Mouse (Mus musculus): ENCODE measurements around the gene Timm9. TPM values are rescaled to one million over a fixed set of nuclear protein-coding genes. Genes with fewer than 3 reads are reported as not detected.

Timm9 gene
- polyA plus RNA-seq (2014; fragmentation: Nextera tagmentation; extraction: Ambion mirVana): 71.4 and 73.7 TPM in 2 replicates

GRCm38 (mm10) chr12:71136130-71136973 is at the start of gene Timm9, which contains the start of gene 2700049A03Rik:
Timm9 (minus strand) TSS chr12:71136684.
2700049A03Rik (plus strand) TSS chr12:71136848.
- ATAC-seq (ENCODE audit: low FRiP score) (peak; percentile 93), DNase-seq (ENCODE audit: low spot score, missing footprints) (peak; percentile 98)
- H3K9me3 ChIP-seq (ENCODE audit: control insufficient read depth, low read length): no peaks in the 10 kb centered on the region
- WGBS: under 1% methylated on average over 52 of the region's 52 CpGs
- H3K36me3 ChIP-seq (ENCODE audit: control insufficient read depth, insufficient read depth, low read length): peaks cover 11% of the 10 kb centered on the region
- peak within 1 kb of the TSS; percentile 65 for H3K9ac ChIP-seq (ENCODE audit: low read length)
- H3K27me3 ChIP-seq (ENCODE audit: control insufficient read depth, insufficient read depth, low read length): no peaks in the 10 kb centered on the region
- peak within 1 kb of the TSS; percentile 47; the same call in 1 of the 2 replicates for H3K27ac ChIP-seq (ENCODE audit: low read depth, low read length)
- H3K4me1 ChIP-seq (ENCODE audit: control insufficient read depth, insufficient read depth, low read length): peaks cover 14% of the 10 kb centered on the region
- peak within 1 kb of the TSS; percentile 91 for H3K4me2 ChIP-seq
- peak within 1 kb of the TSS; percentile 74 for H3K4me3 ChIP-seq (ENCODE audit: low read depth, low read length)

- H3K9me3 ChIP-seq (ENCODE audit: control insufficient read depth, low read length): no peaks in the 10 kb centered on the region
- no peak overlapping the region for H3K27ac ChIP-seq (ENCODE audit: low read depth, low read length)
- H3K4me1 ChIP-seq (ENCODE audit: control insufficient read depth, insufficient read depth, low read length): no peaks in the 10 kb centered on the region; the same call in 1 of the 2 replicates
- ATAC-seq (ENCODE audit: low FRiP score) (no peak), DNase-seq (ENCODE audit: low spot score, missing footprints) (no peak)
- H3K36me3 ChIP-seq (ENCODE audit: control insufficient read depth, insufficient read depth, low read length): peaks cover 10% of the 10 kb centered on the region
- H3K9ac ChIP-seq (ENCODE audit: low read length): no peak overlapping the region
- WGBS: 98% methylated on average over 4 of the region's 4 CpGs
- no peak overlapping the region for H3K4me3 ChIP-seq (ENCODE audit: low read depth, low read length)
- H3K4me2 ChIP-seq: no peak overlapping the region
- H3K27me3 ChIP-seq (ENCODE audit: control insufficient read depth, insufficient read depth, low read length): no peaks in the 10 kb centered on the region
Observed at GRCm38 (mm10) chr12:71184396-71184795, 47.9 kb upstream of the Timm9 start.

GRCm38 (mm10) chr12:71183736-71184135 is 47.3 kb upstream of the Timm9 start:
- H3K4me3 ChIP-seq (ENCODE audit: low read depth, low read length): no peak overlapping the region
- no peaks in the 10 kb centered on the region for H3K27me3 ChIP-seq (ENCODE audit: control insufficient read depth, insufficient read depth, low read length)
- 90% methylated on average over 3 of the region's 3 CpGs for WGBS
- H3K9ac ChIP-seq (ENCODE audit: low read length): no peak overlapping the region
- H3K4me2 ChIP-seq: no peak overlapping the region
- no peak overlapping the region for H3K27ac ChIP-seq (ENCODE audit: low read depth, low read length)
- DNase-seq (ENCODE audit: low spot score, missing footprints): no peak
- H3K4me1 ChIP-seq (ENCODE audit: control insufficient read depth, insufficient read depth, low read length): no peaks in the 10 kb centered on the region; the same call in 1 of the 2 replicates
- ATAC-seq (ENCODE audit: low FRiP score): no peak
- H3K9me3 ChIP-seq (ENCODE audit: control insufficient read depth, low read length): no peaks in the 10 kb centered on the region
- peaks cover 9% of the 10 kb centered on the region for H3K36me3 ChIP-seq (ENCODE audit: control insufficient read depth, insufficient read depth, low read length)

- DNase-seq (ENCODE audit: low spot score, missing footprints): no peak
- H3K27me3 ChIP-seq (ENCODE audit: control insufficient read depth, insufficient read depth, low read length): no peaks in the 10 kb centered on the region
- no peak overlapping the region for H3K9ac ChIP-seq (ENCODE audit: low read length)
- H3K4me2 ChIP-seq: no peak overlapping the region
- H3K27ac ChIP-seq (ENCODE audit: low read depth, low read length): no peak overlapping the region
- no peak overlapping the region for H3K4me3 ChIP-seq (ENCODE audit: low read depth, low read length)
- no peaks in the 10 kb centered on the region for H3K9me3 ChIP-seq (ENCODE audit: control insufficient read depth, low read length)
- peaks cover 8% of the 10 kb centered on the region; the same call in 1 of the 2 replicates for H3K36me3 ChIP-seq (ENCODE audit: control insufficient read depth, insufficient read depth, low read length)
- ATAC-seq (ENCODE audit: low FRiP score): no peak
- 88% methylated on average over 1 of the region's 1 CpGs for WGBS
- H3K4me1 ChIP-seq (ENCODE audit: control insufficient read depth, insufficient read depth, low read length): no peaks in the 10 kb centered on the region
Observed at GRCm38 (mm10) chr12:71169911-71170310, 33.4 kb upstream of the Timm9 start.

GRCm38 (mm10) chr12:71164410-71164809 is 27.9 kb upstream of the Timm9 start:
- H3K9ac ChIP-seq (ENCODE audit: low read length): no peak overlapping the region
- H3K4me3 ChIP-seq (ENCODE audit: low read depth, low read length): no peak overlapping the region
- ATAC-seq (ENCODE audit: low FRiP score) (no peak), DNase-seq (ENCODE audit: low spot score, missing footprints) (no peak)
- no peaks in the 10 kb centered on the region for H3K4me1 ChIP-seq (ENCODE audit: control insufficient read depth, insufficient read depth, low read length)
- H3K9me3 ChIP-seq (ENCODE audit: control insufficient read depth, low read length): no peaks in the 10 kb centered on the region
- H3K27ac ChIP-seq (ENCODE audit: low read depth, low read length): no peak overlapping the region
- 94% methylated on average over 9 of the region's 9 CpGs for WGBS
- no peaks in the 10 kb centered on the region for H3K27me3 ChIP-seq (ENCODE audit: control insufficient read depth, insufficient read depth, low read length)
- H3K4me2 ChIP-seq: no peak overlapping the region
- H3K36me3 ChIP-seq (ENCODE audit: control insufficient read depth, insufficient read depth, low read length): peaks cover 8% of the 10 kb centered on the region; the same call in 1 of the 2 replicates

- Histone ChIP-seq H3K4me3 (ENCODE audit: low read depth, low read length) (no peak overlapping the region), H3K27me3 (ENCODE audit: control insufficient read depth, insufficient read depth, low read length) (no peaks in the 10 kb centered on the region), H3K9ac (ENCODE audit: low read length) (no peak overlapping the region), H3K4me1 (ENCODE audit: control insufficient read depth, insufficient read depth, low read length) (no peaks in the 10 kb centered on the region), H3K27ac (ENCODE audit: low read depth, low read length) (no peak overlapping the region), H3K36me3 (ENCODE audit: control insufficient read depth, insufficient read depth, low read length) (peaks cover 18% of the 10 kb centered on the region), H3K4me2 (no peak overlapping the region), H3K9me3 (ENCODE audit: control insufficient read depth, low read length) (no peaks in the 10 kb centered on the region)
- 88% methylated on average over 6 of the region's 6 CpGs for WGBS
- ATAC-seq (ENCODE audit: low FRiP score) (no peak), DNase-seq (ENCODE audit: low spot score, missing footprints) (no peak)
Observed at GRCm38 (mm10) chr12:71157974-71158373, 21.5 kb upstream of the Timm9 start.

DNA sequence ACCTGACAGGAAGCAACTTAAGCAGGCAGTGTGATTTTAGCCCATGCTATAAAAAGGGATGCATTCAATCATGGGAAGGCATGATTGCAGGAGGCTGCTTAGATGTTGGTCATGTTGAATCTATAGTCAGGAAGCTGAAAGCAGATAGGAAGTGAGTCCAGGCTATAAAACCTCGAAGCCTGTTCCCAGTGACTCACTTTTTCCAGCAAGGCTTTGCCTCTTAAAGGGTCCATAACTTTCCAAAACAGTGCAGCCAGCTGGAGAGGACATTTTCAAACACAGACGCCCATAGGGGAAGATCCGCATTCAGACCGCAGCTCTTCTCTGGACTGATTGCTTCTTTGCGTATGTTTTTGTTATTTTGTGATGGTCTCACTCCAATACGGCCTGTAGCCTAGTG is 18.5 kb upstream of the Timm9 start:
- ATAC-seq (ENCODE audit: low FRiP score): no peak
- WGBS: 95% methylated on average over 6 of the region's 6 CpGs
- peaks cover 16% of the 10 kb centered on the region for H3K36me3 ChIP-seq (ENCODE audit: control insufficient read depth, insufficient read depth, low read length)

DNA sequence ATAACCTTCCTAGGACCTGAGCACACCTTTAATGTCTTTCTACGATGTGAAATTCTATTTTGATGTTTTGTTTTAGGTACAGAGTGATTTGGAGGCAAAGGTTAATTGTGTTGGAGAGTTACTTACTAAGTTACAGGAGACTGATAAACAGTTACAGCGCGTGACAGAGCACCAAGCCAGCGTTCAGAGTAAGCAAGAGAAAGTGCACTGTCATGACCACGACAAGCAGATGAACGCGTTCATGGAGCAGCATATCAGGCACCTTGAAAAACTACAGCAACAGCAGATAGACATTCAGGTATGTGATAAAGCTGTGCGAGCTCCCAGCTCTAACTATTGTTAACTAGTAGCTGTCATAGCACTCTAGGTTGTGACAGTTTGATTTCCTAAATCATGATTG is 13.7 kb upstream of the Timm9 start:
- ATAC-seq (ENCODE audit: low FRiP score) (no peak), DNase-seq (ENCODE audit: low spot score, missing footprints) (no peak)
- Histone ChIP-seq H3K4me3 (ENCODE audit: low read depth, low read length) (no peak overlapping the region), H3K4me1 (ENCODE audit: control insufficient read depth, insufficient read depth, low read length) (no peaks in the 10 kb centered on the region), H3K9ac (ENCODE audit: low read length) (no peak overlapping the region), H3K27ac (ENCODE audit: low read depth, low read length) (no peak overlapping the region), H3K9me3 (ENCODE audit: control insufficient read depth, low read length) (no peaks in the 10 kb centered on the region), H3K4me2 (no peak overlapping the region), H3K36me3 (ENCODE audit: control insufficient read depth, insufficient read depth, low read length) (peaks cover 18% of the 10 kb centered on the region), H3K27me3 (ENCODE audit: control insufficient read depth, insufficient read depth, low read length) (no peaks in the 10 kb centered on the region)
- WGBS: 95% methylated on average over 8 of the region's 8 CpGs

More for the DNA sequence above, 18.5 kb upstream of the Timm9 start:
- Histone ChIP-seq H3K4me3 (ENCODE audit: low read depth, low read length) (no peak overlapping the region), H3K9ac (ENCODE audit: low read length) (no peak overlapping the region), H3K27me3 (ENCODE audit: control insufficient read depth, insufficient read depth, low read length) (no peaks in the 10 kb centered on the region), H3K9me3 (ENCODE audit: control insufficient read depth, low read length) (no peaks in the 10 kb centered on the region), H3K27ac (ENCODE audit: low read depth, low read length) (no peak overlapping the region), H3K4me2 (no peak overlapping the region), H3K4me1 (ENCODE audit: control insufficient read depth, insufficient read depth, low read length) (no peaks in the 10 kb centered on the region)
- DNase-seq (ENCODE audit: low spot score, missing footprints): no peak

DNA sequence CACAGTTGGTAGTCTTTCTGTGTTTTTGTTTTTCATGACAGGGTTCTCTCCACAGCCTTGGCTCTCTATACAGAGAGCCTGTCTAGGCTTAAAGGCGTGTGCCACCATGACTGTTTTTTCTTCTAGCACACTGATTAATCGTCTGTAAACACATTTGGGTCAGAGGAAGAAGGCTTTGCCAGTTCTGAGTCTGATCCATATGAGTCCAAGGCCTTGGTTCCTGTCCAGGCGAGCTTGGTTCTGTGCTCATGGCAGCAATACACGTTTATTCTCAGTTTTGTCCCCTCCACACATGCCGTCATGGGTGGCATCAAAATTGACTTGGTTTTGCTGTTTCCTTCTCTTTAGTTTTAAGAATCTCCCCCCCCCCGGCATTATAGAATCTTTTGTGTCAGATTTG is 13.0 kb upstream of the Timm9 start:
- ATAC-seq (ENCODE audit: low FRiP score): no peak
- H3K4me3 ChIP-seq (ENCODE audit: low read depth, low read length): no peak overlapping the region
- no peaks in the 10 kb centered on the region for H3K9me3 ChIP-seq (ENCODE audit: control insufficient read depth, low read length)
- H3K9ac ChIP-seq (ENCODE audit: low read length): no peak overlapping the region
- H3K27me3 ChIP-seq (ENCODE audit: control insufficient read depth, insufficient read depth, low read length): no peaks in the 10 kb centered on the region
- no peaks in the 10 kb centered on the region for H3K4me1 ChIP-seq (ENCODE audit: control insufficient read depth, insufficient read depth, low read length)
- H3K4me2 ChIP-seq: no peak overlapping the region
- peak; percentile 69 for DNase-seq (ENCODE audit: low spot score, missing footprints)
- 91% methylated on average over 6 of the region's 6 CpGs for WGBS
- H3K36me3 ChIP-seq (ENCODE audit: control insufficient read depth, insufficient read depth, low read length): peaks cover 15% of the 10 kb centered on the region; the same call in 1 of the 2 replicates
- H3K27ac ChIP-seq (ENCODE audit: low read depth, low read length): no peak overlapping the region

Measured in midbrain, embryonic 11.5 days (tissue).